Mouse (Mus musculus): ENCODE measurements at regions not wholly inside any gene's neighbourhood (a gene's known extent, or its start where the extent isn't known, plus 50 kb on each side); places are given as distances from the start of the nearest gene placed in this dataset.
A peak's percentile ranks its signal among the peaks of the same experiment; 100 is the strongest.

DNA sequence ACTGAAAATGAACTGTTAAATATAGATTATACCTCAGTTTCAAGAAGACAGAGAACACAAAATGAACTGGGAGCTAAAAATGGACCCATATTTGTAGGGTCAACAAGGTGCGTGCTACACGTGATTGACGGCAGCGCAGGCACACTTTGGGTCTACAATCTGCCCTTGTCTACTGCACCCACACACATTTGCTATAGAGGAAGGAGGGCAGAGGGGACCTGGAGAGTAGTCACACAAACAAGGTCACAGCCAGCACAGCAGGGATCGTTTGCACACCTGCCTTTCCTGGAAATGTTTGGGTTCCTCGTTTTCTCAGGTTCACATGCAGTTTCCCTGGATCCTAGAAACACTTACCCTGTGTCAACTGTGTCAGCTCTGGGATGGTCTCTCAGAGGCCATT, 63.3 kb upstream of the Cnksr3 start:
- no peak overlapping the region for H3K4me2 ChIP-seq (ENCODE audit: low read depth, low read length)
- H3K4me1 ChIP-seq (ENCODE audit: control insufficient read depth, insufficient read depth, low read length), result no peaks in the 10 kb centered on the region
- H3K9me3 ChIP-seq (ENCODE audit: control insufficient read depth, low read length), result no peaks in the 10 kb centered on the region
- no peak overlapping the region for H3K27ac ChIP-seq (ENCODE audit: low read length)
- no peak overlapping the region for H3K4me3 ChIP-seq (ENCODE audit: low read length)
- 70% methylated on average over 6 of the region's 6 CpGs for WGBS
- no peaks in the 10 kb centered on the region for H3K27me3 ChIP-seq (replicated peaks; ENCODE audit: control insufficient read depth, insufficient read depth, low read length)
- no peaks in the 10 kb centered on the region for H3K36me3 ChIP-seq (ENCODE audit: control insufficient read depth, insufficient read depth, low read length)
- H3K9ac ChIP-seq (ENCODE audit: low read depth, low read length), result no peak overlapping the region
- ATAC-seq, result no peak

DNA sequence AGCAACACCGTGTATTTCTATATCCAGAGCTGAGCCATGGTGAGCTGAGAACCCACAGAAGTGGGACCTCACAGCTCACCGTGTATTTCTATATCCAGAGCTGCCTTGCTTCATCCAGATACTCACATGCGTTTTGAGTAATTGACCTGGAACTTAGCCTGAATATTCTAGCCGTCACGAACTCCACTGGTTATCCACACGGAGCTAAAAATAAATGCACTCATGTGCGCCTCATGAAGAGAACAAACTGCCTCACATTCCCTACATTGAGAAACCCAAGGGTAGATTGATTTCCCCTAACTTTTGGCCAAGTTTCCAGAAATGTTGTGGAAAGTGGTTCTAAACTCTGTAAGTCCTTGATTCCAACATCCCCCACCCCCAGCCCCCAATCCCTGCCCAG, 62.4 kb upstream of the Cnksr3 start:
- peak; percentile 33; the same call in 1 of the 2 replicates for ATAC-seq
- 61% methylated on average over 7 of the region's 7 CpGs for WGBS
- H3K27me3 ChIP-seq (replicated peaks; ENCODE audit: control insufficient read depth, insufficient read depth, low read length), result no peaks in the 10 kb centered on the region
- H3K4me3 ChIP-seq (ENCODE audit: low read length), result no peak overlapping the region
- H3K9ac ChIP-seq (ENCODE audit: low read depth, low read length), result no peak overlapping the region
- H3K27ac ChIP-seq (ENCODE audit: low read length), result no peak overlapping the region
- no peaks in the 10 kb centered on the region for H3K9me3 ChIP-seq (ENCODE audit: control insufficient read depth, low read length)
- H3K36me3 ChIP-seq (ENCODE audit: control insufficient read depth, insufficient read depth, low read length), result no peaks in the 10 kb centered on the region
- no peak overlapping the region for H3K4me2 ChIP-seq (ENCODE audit: low read depth, low read length)
- no peaks in the 10 kb centered on the region for H3K4me1 ChIP-seq (ENCODE audit: control insufficient read depth, insufficient read depth, low read length)

DNA sequence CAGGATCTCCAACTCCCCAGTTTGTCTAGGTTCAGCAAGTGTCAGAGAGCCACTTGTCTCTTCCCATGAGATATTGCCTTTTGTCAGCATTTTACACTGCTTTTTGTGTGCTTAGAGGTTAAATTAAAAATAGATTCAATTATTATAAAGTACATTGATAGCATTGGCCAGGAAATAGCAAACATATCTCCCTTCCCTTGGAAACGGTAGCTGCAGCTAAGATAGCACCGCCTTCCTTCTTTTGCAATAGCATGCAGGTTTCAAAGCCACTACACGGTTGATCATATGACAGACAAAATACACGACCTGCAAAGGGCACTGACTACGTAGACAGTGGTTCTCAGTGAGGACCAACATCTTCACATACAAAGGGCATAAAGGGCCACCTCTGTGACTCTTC, 59.1 kb upstream of the Cnksr3 start:
- H3K9ac ChIP-seq (ENCODE audit: low read depth, low read length), result no peak overlapping the region
- no peaks in the 10 kb centered on the region for H3K36me3 ChIP-seq (ENCODE audit: control insufficient read depth, insufficient read depth, low read length)
- no peaks in the 10 kb centered on the region for H3K27me3 ChIP-seq (replicated peaks; ENCODE audit: control insufficient read depth, insufficient read depth, low read length)
- H3K9me3 ChIP-seq (ENCODE audit: control insufficient read depth, low read length), result no peaks in the 10 kb centered on the region
- 65% methylated on average over 5 of the region's 5 CpGs for WGBS
- H3K4me1 ChIP-seq (ENCODE audit: control insufficient read depth, insufficient read depth, low read length), result 0 out of 2 replicates have a peak, but pooled peaks cover 2% of the 10 kb centered on the region
- ATAC-seq, result no peak
- no peak overlapping the region for H3K27ac ChIP-seq (ENCODE audit: low read length)
- no peak overlapping the region for H3K4me2 ChIP-seq (ENCODE audit: low read depth, low read length)
- no peak overlapping the region for H3K4me3 ChIP-seq (ENCODE audit: low read length)

DNA sequence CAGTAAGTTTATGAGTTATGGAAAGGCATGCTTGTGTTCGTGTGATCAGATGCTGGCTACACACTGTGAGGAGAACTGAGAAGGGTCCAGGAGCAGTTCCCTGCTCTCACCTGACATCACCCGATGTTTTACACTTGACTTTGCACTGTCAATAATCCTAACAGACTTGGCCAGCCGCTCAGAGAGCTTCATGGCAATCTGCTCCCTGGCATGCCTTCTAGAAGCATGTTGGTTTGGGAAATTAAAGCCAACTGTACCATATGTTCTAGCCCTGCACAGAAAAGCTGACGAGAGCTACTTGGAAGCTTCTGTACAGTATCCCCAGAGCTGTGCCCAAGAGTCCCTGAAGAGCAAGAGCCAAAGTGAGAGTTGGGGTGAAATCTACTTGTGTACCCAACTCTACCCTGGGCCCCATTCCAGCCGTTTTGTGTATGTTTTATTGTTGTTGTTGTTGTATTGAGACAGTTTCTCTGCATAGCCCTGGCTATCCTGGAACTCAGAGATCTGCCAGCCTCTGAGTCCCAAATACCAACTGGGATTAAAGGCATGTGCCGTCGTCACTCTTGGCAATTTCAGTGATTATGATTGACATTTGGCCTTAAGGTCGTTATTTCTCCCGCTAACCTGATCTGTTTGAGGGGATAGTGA, 56.5 kb upstream of the Cnksr3 start:
- H3K9me3 ChIP-seq (ENCODE audit: control insufficient read depth, low read length), result no peaks in the 10 kb centered on the region
- H3K4me2 ChIP-seq (ENCODE audit: low read depth, low read length), result no peak overlapping the region
- H3K4me3 ChIP-seq (ENCODE audit: low read length), result no peak overlapping the region
- H3K4me1 ChIP-seq (ENCODE audit: control insufficient read depth, insufficient read depth, low read length), result 0 out of 2 replicates have a peak, but pooled peaks cover 2% of the 10 kb centered on the region
- WGBS, result 79% methylated on average over 9 of the region's 9 CpGs
- H3K27me3 ChIP-seq (replicated peaks; ENCODE audit: control insufficient read depth, insufficient read depth, low read length), result no peaks in the 10 kb centered on the region
- ATAC-seq, result no peak
- H3K27ac ChIP-seq (ENCODE audit: low read length), result no peak overlapping the region
- no peak overlapping the region for H3K9ac ChIP-seq (ENCODE audit: low read depth, low read length)
- H3K36me3 ChIP-seq (ENCODE audit: control insufficient read depth, insufficient read depth, low read length), result no peaks in the 10 kb centered on the region

DNA sequence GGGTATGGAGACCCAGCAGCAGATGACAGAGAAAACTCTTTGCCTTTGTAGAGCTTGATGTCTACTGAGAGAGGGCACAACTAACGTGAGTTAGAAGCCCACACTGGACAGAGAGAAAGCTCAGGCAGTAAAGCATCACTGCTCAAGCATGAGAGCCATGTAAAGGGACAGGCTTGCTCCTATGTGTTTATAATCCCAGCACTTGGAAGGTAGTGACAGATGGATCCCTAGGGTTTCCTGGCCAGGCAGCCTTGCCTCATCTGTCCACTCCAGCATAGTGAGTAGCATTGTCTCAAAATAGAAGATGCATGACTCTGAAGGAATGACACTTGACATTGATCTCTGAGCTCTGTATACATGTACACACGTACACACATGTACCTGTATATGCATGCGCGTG, 55.9 kb upstream of the Cnksr3 start:
- no peaks in the 10 kb centered on the region for H3K9me3 ChIP-seq (ENCODE audit: control insufficient read depth, low read length)
- 89% methylated on average over 4 of the region's 4 CpGs for WGBS
- ATAC-seq, result no peak
- no peaks in the 10 kb centered on the region for H3K27me3 ChIP-seq (replicated peaks; ENCODE audit: control insufficient read depth, insufficient read depth, low read length)
- 0 out of 2 replicates have a peak, but pooled peaks cover 2% of the 10 kb centered on the region for H3K4me1 ChIP-seq (ENCODE audit: control insufficient read depth, insufficient read depth, low read length)
- H3K36me3 ChIP-seq (ENCODE audit: control insufficient read depth, insufficient read depth, low read length), result no peaks in the 10 kb centered on the region
- H3K4me2 ChIP-seq (ENCODE audit: low read depth, low read length), result no peak overlapping the region
- no peak overlapping the region for H3K4me3 ChIP-seq (ENCODE audit: low read length)
- no peak overlapping the region for H3K9ac ChIP-seq (ENCODE audit: low read depth, low read length)
- no peak overlapping the region for H3K27ac ChIP-seq (ENCODE audit: low read length)

DNA sequence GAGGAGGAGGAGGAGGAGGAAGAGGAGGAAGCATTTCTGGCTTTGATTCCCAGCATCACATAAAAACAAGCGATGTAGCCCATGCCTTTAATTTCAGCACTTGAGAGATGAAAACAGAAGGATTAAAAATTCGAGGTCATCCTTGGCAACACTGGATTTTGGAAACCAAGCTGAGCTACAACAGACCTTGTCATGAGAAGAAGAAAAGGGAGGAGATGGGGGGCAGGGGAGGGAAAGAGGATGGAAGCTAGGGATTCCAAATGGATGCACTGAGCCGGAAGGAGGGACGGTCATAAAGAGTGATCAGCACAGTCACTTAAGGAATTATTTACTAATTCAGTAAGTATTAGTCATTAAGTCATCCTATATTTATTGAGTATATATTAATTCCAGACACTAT, 55.1 kb upstream of the Cnksr3 start:
- H3K4me1 ChIP-seq (ENCODE audit: control insufficient read depth, insufficient read depth, low read length), result 0 out of 2 replicates have a peak, but pooled peaks cover 2% of the 10 kb centered on the region
- WGBS, result 70% methylated on average over 4 of the region's 4 CpGs
- no peak overlapping the region for H3K9ac ChIP-seq (ENCODE audit: low read depth, low read length)
- no peaks in the 10 kb centered on the region for H3K27me3 ChIP-seq (replicated peaks; ENCODE audit: control insufficient read depth, insufficient read depth, low read length)
- H3K4me3 ChIP-seq (ENCODE audit: low read length), result no peak overlapping the region
- no peak overlapping the region for H3K27ac ChIP-seq (ENCODE audit: low read length)
- no peaks in the 10 kb centered on the region for H3K9me3 ChIP-seq (ENCODE audit: control insufficient read depth, low read length)
- H3K36me3 ChIP-seq (ENCODE audit: control insufficient read depth, insufficient read depth, low read length), result no peaks in the 10 kb centered on the region
- ATAC-seq, result no peak
- H3K4me2 ChIP-seq (ENCODE audit: low read depth, low read length), result no peak overlapping the region

DNA sequence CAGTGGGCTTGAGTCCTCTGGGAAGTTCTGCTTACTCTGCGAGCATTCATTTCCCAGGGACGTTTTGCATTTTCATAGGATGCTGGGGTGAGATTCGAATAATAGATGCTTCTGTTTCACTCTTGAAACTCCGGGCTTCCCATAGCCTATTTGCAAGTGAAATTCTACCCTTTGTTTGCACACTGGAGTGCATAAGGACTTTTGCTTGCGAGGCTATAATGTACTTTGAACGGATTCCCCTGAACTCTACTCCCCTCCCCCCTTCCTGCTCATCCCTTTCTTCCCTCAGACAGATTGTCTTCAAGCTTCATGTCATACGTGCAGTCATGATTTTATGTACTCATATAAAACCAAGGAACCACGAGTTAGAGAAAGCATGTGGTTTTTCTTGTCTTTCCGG, 53.4 kb upstream of the Cnksr3 start:
- WGBS, result 45% methylated on average over 9 of the region's 9 CpGs
- no peak overlapping the region for H3K27ac ChIP-seq (ENCODE audit: low read length)
- H3K4me3 ChIP-seq (ENCODE audit: low read length), result no peak overlapping the region
- no peaks in the 10 kb centered on the region for H3K27me3 ChIP-seq (replicated peaks; ENCODE audit: control insufficient read depth, insufficient read depth, low read length)
- no peaks in the 10 kb centered on the region for H3K36me3 ChIP-seq (ENCODE audit: control insufficient read depth, insufficient read depth, low read length)
- H3K9ac ChIP-seq (ENCODE audit: low read depth, low read length), result no peak overlapping the region
- 0 out of 2 replicates have a peak, but pooled peaks cover 2% of the 10 kb centered on the region for H3K4me1 ChIP-seq (ENCODE audit: control insufficient read depth, insufficient read depth, low read length)
- no peak overlapping the region for H3K4me2 ChIP-seq (ENCODE audit: low read depth, low read length)
- ATAC-seq, result no peak
- H3K9me3 ChIP-seq (ENCODE audit: control insufficient read depth, low read length), result no peaks in the 10 kb centered on the region

DNA sequence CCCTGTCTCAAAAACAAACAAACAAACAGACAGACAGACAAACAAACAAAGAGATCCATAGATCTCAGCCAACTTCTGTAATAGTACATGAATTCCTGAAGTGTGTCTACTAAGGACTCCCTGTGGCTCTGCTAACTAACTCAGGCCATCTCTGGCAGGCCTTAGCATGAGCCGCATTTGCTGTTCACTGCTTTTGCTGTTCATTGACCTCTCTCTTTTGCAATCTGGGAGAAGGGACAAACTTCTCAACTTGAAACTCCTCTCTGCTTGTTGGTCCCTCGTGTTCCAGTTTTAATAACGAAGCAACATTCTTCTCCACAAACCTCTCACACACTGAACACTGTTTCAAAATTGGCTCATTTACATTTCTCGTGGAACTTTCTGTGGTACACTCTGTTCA, 52.7 kb upstream of the Cnksr3 start:
- Histone ChIP-seq H3K4me3 (ENCODE audit: low read length) (no peak overlapping the region), H3K27me3 (replicated peaks; ENCODE audit: control insufficient read depth, insufficient read depth, low read length) (no peaks in the 10 kb centered on the region), H3K9me3 (ENCODE audit: control insufficient read depth, low read length) (no peaks in the 10 kb centered on the region), H3K4me1 (ENCODE audit: control insufficient read depth, insufficient read depth, low read length) (0 out of 2 replicates have a peak, but pooled peaks cover 2% of the 10 kb centered on the region), H3K36me3 (ENCODE audit: control insufficient read depth, insufficient read depth, low read length) (no peaks in the 10 kb centered on the region), H3K9ac (ENCODE audit: low read depth, low read length) (no peak overlapping the region), H3K27ac (ENCODE audit: low read length) (no peak overlapping the region), H3K4me2 (ENCODE audit: low read depth, low read length) (no peak overlapping the region)
- WGBS, result 83% methylated on average over 4 of the region's 4 CpGs
- ATAC-seq, result no peak
